Mouse (Mus musculus) forebrain, embryonic 12.5 days (tissue): ENCODE data around the gene Cope. TPM values are rescaled to one million over a fixed set of nuclear protein-coding genes. Genes with fewer than 3 reads are reported as not detected.

Experiments used
- ATAC-seq: fragments of 200-750 bp; cut with Nextera tagmentation; 2 replicates; pipeline ENCODE4 v1.8.0; 2017; ENCODE audit warnings: moderate TSS enrichment; ENCODE audit not compliant: low FRiP score
- H3K27ac ChIP-seq: fragments of 300-500 bp; sonication (generic); 2 replicates; pipeline ENCODE4 v1.5.1; 2016; ENCODE audit warnings: mild to moderate bottlenecking
- H3K27me3 ChIP-seq: fragments of 300-500 bp; sonication (generic); 2 replicates; pipeline ENCODE4 v1.6.1; 2016; ENCODE audit warnings: mild to moderate bottlenecking
- H3K36me3 ChIP-seq: fragments of 300-500 bp; sonication (generic); replicated peaks from 2 replicates; pipeline ENCODE4 v1.6.1; 2016; ENCODE audit warnings: mild to moderate bottlenecking
- H3K4me1 ChIP-seq: fragments of 300-500 bp; sonication (generic); 2 replicates; pipeline ENCODE4 v1.6.1; 2016
- H3K4me2 ChIP-seq: fragments of 300-500 bp; sonication (generic); 2 replicates; pipeline ENCODE4 v1.6.1; 2016; ENCODE audit warnings: mild to moderate bottlenecking, moderate library complexity
- H3K4me3 ChIP-seq: fragments of 300-500 bp; sonication (generic); replicated peaks from 2 replicates; pipeline ENCODE4 v1.5.1; 2016; ENCODE audit warnings: mild to moderate bottlenecking
- H3K9ac ChIP-seq: fragments of 300-500 bp; sonication (generic); 2 replicates; pipeline ENCODE4 v1.6.1; 2016; ENCODE audit warnings: mild to moderate bottlenecking
- H3K9me3 ChIP-seq: fragments of 300-500 bp; sonication (generic); 2 replicates; pipeline ENCODE4 v1.6.1; 2016
- WGBS: fragments of 180-500 bp; shearing (Covaris S2); methylation state at CpG from one replicate; pipeline ENCODE4 v1.1.7; 2016; 5-methylcytosine and 5-hydroxymethylcytosine counted together
- polyA plus RNA-seq: library from polyadenylated mRNA; unstranded; fragments of >200 nt; fragmentation: Nextera tagmentation; extraction: Ambion mirVana; gene quantifications from 2 replicates; pipeline ENCODE4 v1.2.1, GENCODE M21; 2016

Cope gene
- polyA plus RNA-seq, 1 experiment from 2014 or later, result 229 TPM

GRCm38 (mm10) chr8:70354004-70354403, 51.7 kb downstream of the Cope start:
- Histone ChIP-seq H3K27ac (peak overlapping the region; percentile 84), H3K36me3 (peaks cover 8% of the 10 kb centered on the region), H3K4me1 (peaks cover 39% of the 10 kb centered on the region), H3K9me3 (no peaks in the 10 kb centered on the region), H3K4me2 (peak overlapping the region; percentile 99), H3K4me3 (peak overlapping the region; percentile 100), H3K27me3 (peaks cover 12% of the 10 kb centered on the region; the same call in 1 of the 2 replicates), H3K9ac (peak overlapping the region; percentile 61; the same call in 1 of the 2 replicates)
- 78% methylated on average over 4 of the region's 4 CpGs for WGBS
- peak; percentile 14 for ATAC-seq

- no peak for ATAC-seq
- Histone ChIP-seq H3K4me3 (no peak overlapping the region), H3K27ac (no peak overlapping the region), H3K27me3 (peaks cover 13% of the 10 kb centered on the region; the same call in 1 of the 2 replicates), H3K36me3 (0 out of 2 replicates have a peak, but pooled peaks cover 3% of the 10 kb centered on the region), H3K9me3 (no peaks in the 10 kb centered on the region), H3K9ac (no peak overlapping the region), H3K4me1 (peaks cover 19% of the 10 kb centered on the region), H3K4me2 (no peak overlapping the region)
- 89% methylated on average over 1 of the region's 1 CpGs for WGBS
These were observed 53.8 kb downstream of the Cope start for GRCm38 (mm10) chr8:70356111-70356510.

GRCm38 (mm10) chr8:70359411-70359810, 57.1 kb downstream of the Cope start:
- 45% methylated on average over 3 of the region's 3 CpGs for WGBS
- Histone ChIP-seq H3K4me2 (no peak overlapping the region), H3K27me3 (peaks cover 13% of the 10 kb centered on the region; the same call in 1 of the 2 replicates), H3K9ac (no peak overlapping the region), H3K9me3 (no peaks in the 10 kb centered on the region), H3K36me3 (no peaks in the 10 kb centered on the region), H3K27ac (no peak overlapping the region), H3K4me1 (no peaks in the 10 kb centered on the region), H3K4me3 (no peak overlapping the region)
- ATAC-seq, result no peak

GRCm38 (mm10) chr8:70360769-70361168, 58.5 kb downstream of the Cope start:
- 50% methylated on average over 4 of the region's 4 CpGs for WGBS
- no peak overlapping the region for H3K27ac ChIP-seq

GRCm38 (mm10) chr8:70361484-70362032, 59.2 kb downstream of the Cope start:
- Histone ChIP-seq H3K36me3 (no peaks in the 10 kb centered on the region), H3K4me1 (no peaks in the 10 kb centered on the region), H3K4me3 (no peak overlapping the region), H3K9me3 (no peaks in the 10 kb centered on the region), H3K9ac (no peak overlapping the region), H3K4me2 (no peak overlapping the region), H3K27ac (no peak overlapping the region), H3K27me3 (peaks cover 17% of the 10 kb centered on the region; the same call in 1 of the 2 replicates)
- ATAC-seq, result no peak
- 78% methylated on average over 10 of the region's 10 CpGs for WGBS

More at GRCm38 (mm10) chr8:70360769-70361168, 58.5 kb downstream of the Cope start:
- no peaks in the 10 kb centered on the region for H3K4me1 ChIP-seq
- no peaks in the 10 kb centered on the region for H3K9me3 ChIP-seq
- peaks cover 13% of the 10 kb centered on the region; the same call in 1 of the 2 replicates for H3K27me3 ChIP-seq
- no peak for ATAC-seq
- no peak overlapping the region for H3K4me3 ChIP-seq
- H3K4me2 ChIP-seq, result no peak overlapping the region
- no peaks in the 10 kb centered on the region for H3K36me3 ChIP-seq
- H3K9ac ChIP-seq, result no peak overlapping the region

Other genes with a start within 250 kb of the Cope start
- gene Tm6sf2, start 229.6 kb upstream of the Cope start, polyA plus RNA-seq, result 1.3 TPM in 2 replicates
- gene Hapln4, start 219.1 kb upstream of the Cope start, polyA plus RNA-seq, result 0.06 and 0.19 TPM in 2 replicates
- gene Ncan, start 181.6 kb upstream of the Cope start, polyA plus RNA-seq, result 84.2 and 104 TPM in 2 replicates
- gene Nr2c2ap, start 171.2 kb upstream of the Cope start, polyA plus RNA-seq, result 27.8 and 28.3 TPM in 2 replicates
- gene Rfxank, start 163.4 kb upstream of the Cope start, polyA plus RNA-seq, result 14.3 and 16.7 TPM in 2 replicates
- gene Borcs8, start 163.0 kb upstream of the Cope start, polyA plus RNA-seq, result 35.0 and 36.1 TPM in 2 replicates
- gene Mef2b, start 162.8 kb upstream of the Cope start, polyA plus RNA-seq, result 1.6 and 2.5 TPM in 2 replicates
- 48.7 and 53.8 TPM in 2 replicates for gene Tmem161a, start 130.2 kb upstream of the Cope start, polyA plus RNA-seq
- 3.4 and 3.6 TPM in 2 replicates for gene Slc25a42, start 90.2 kb upstream of the Cope start, polyA plus RNA-seq
- gene Sugp2, start 68.3 kb upstream of the Cope start, polyA plus RNA-seq, result 82.9 and 92.5 TPM in 2 replicates
- gene Armc6, start 68.1 kb upstream of the Cope start, polyA plus RNA-seq, result 35.8 and 38.0 TPM in 2 replicates
- gene Homer3, start 19.7 kb upstream of the Cope start, polyA plus RNA-seq, result 90.7 and 94.5 TPM in 2 replicates
- 54.0 and 54.2 TPM in 2 replicates for gene Ddx49, start within 50 bp of the Cope start, polyA plus RNA-seq
- 14.9 and 16.2 TPM in 2 replicates for gene Cers1, start 13.3 kb downstream of the Cope start, polyA plus RNA-seq
- gene Gdf1, start 27.3 kb downstream of the Cope start, polyA plus RNA-seq, result 1.8 and 4.2 TPM in 2 replicates
- 26.9 and 29.5 TPM in 2 replicates for gene Upf1, start 50.8 kb downstream of the Cope start, polyA plus RNA-seq
- 0.08 and 0.34 TPM in 2 replicates for gene Comp, start 71.0 kb downstream of the Cope start, polyA plus RNA-seq
- 18.3 and 22.0 TPM in 2 replicates for gene Crtc1, start 137.1 kb downstream of the Cope start, polyA plus RNA-seq
- gene Klhl26, start 174.4 kb downstream of the Cope start, polyA plus RNA-seq, result 18.3 and 18.6 TPM in 2 replicates
- 17.0 and 17.6 TPM in 2 replicates for gene Tmem59l, start 184.8 kb downstream of the Cope start, polyA plus RNA-seq
- 1.6 and 2.8 TPM in 2 replicates for gene Crlf1, start 190.6 kb downstream of the Cope start, polyA plus RNA-seq
- gene Rex1bd, start 204.2 kb downstream of the Cope start, polyA plus RNA-seq, result 126 and 127 TPM in 2 replicates
- 692 and 734 TPM in 2 replicates for gene Uba52, start 208.3 kb downstream of the Cope start, polyA plus RNA-seq
- gene Fkbp8, start 225.2 kb downstream of the Cope start, polyA plus RNA-seq, result 309 and 314 TPM in 2 replicates
- 45.6 and 50.8 TPM in 2 replicates for gene Kxd1, start 225.4 kb downstream of the Cope start, polyA plus RNA-seq
- gene Ell, start 236.9 kb downstream of the Cope start, polyA plus RNA-seq, result 18.8 and 19.9 TPM in 2 replicates